Mouse (Mus musculus) heart, postnatal 0 days (tissue): ENCODE measurements at regions not wholly inside any gene's neighbourhood (a gene's known extent, or its start where the extent isn't known, plus 50 kb on each side); places are given as distances from the start of the nearest gene placed in this dataset.

Experiments
- ATAC-seq: fragments of 200-750 bp; cut with Nextera tagmentation; 2 replicates; pipeline ENCODE4 v1.8.0; 2017; ENCODE audit warnings: low read depth, moderate number of reproducible peaks, moderate library complexity; ENCODE audit not compliant: insufficient read depth
- DNase-seq: peaks from one replicate; pipeline ENCODE4 v3.0.0-alpha.2; 2016; ENCODE audit warnings: low spot score
- H3K27ac ChIP-seq: fragments of 300-500 bp; sonication (generic); 2 replicates; pipeline ENCODE4 v1.5.1; 2014; ENCODE audit warnings: low read depth, mild to moderate bottlenecking
- H3K27me3 ChIP-seq: fragments of 300-500 bp; sonication (generic); 2 replicates; pipeline ENCODE4 v1.6.1; 2014; ENCODE audit warnings: low read length, mixed read lengths; ENCODE audit not compliant: control insufficient read depth, insufficient read depth
- H3K36me3 ChIP-seq: fragments of 300-500 bp; sonication (generic); replicated peaks from 2 replicates; pipeline ENCODE4 v1.6.1; 2014; ENCODE audit warnings: low read length, mixed read lengths; ENCODE audit not compliant: control insufficient read depth, insufficient read depth
- H3K4me1 ChIP-seq: fragments of 300-500 bp; sonication (generic); 2 replicates; pipeline ENCODE4 v1.6.1; 2014; ENCODE audit warnings: antibody characterized with exemption; ENCODE audit not compliant: control insufficient read depth, insufficient read depth
- H3K4me2 ChIP-seq: fragments of 300-500 bp; sonication (generic); 2 replicates; pipeline ENCODE4 v1.6.1; 2014; ENCODE audit warnings: low read depth, mild to moderate bottlenecking, low read length, moderate library complexity
- H3K4me3 ChIP-seq: fragments of 300-500 bp; sonication (generic); 2 replicates; pipeline ENCODE4 v1.5.1; 2014; ENCODE audit warnings: low read depth, low read length
- H3K9ac ChIP-seq: fragments of 300-500 bp; sonication (generic); replicated peaks from 2 replicates; pipeline ENCODE4 v1.6.1; 2014; ENCODE audit warnings: low read depth, low read length, mixed read lengths
- H3K9me3 ChIP-seq: fragments of 300-500 bp; sonication (generic); replicated peaks from 2 replicates; pipeline ENCODE4 v1.6.1; 2016; ENCODE audit warnings: low read length; ENCODE audit not compliant: control insufficient read depth
- CTCF ChIP-seq: IDR thresholded peaks from 2 replicates; pipeline ENCODE4 v1.5.1; 2016; ENCODE audit warnings: antibody characterized with exemption, control low read depth, low read depth
- EP300 ChIP-seq: IDR thresholded peaks from 2 replicates; pipeline ENCODE4 v1.6.1; 2016; ENCODE audit warnings: antibody characterized with exemption, low read depth
- WGBS: fragments of 180-500 bp; shearing (Covaris S2); extraction: QIAGEN DNeasy Blood & Tissue Kit; methylation state at CpG from one replicate; pipeline ENCODE4 v1.1.7; 2014; 5-methylcytosine and 5-hydroxymethylcytosine counted together

DNA sequence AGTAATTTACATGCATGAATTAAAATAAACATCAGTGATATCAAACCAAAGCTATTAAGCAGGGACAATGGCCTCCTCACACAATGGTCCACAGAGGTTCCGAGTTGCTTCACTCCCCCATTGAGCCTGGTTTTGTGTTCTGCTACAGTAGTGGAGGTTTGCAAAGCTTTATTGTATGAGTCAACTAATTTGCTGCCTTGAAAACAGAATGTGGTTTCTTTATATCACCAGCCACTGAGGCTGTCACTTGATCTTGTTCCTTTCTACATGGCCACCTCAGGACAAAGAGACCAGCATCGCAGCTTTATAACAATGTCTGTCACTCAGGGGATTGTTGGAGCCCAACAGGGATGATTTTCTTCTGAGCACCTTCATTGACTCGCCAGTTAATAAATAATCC lies 695.3 kb downstream of the Mecom start:
- WGBS, result 72% methylated on average over 3 of the region's 3 CpGs
- no peak overlapping the region for H3K9ac ChIP-seq
- TF ChIP-seq EP300 (no peak), CTCF (no peak)

DNA sequence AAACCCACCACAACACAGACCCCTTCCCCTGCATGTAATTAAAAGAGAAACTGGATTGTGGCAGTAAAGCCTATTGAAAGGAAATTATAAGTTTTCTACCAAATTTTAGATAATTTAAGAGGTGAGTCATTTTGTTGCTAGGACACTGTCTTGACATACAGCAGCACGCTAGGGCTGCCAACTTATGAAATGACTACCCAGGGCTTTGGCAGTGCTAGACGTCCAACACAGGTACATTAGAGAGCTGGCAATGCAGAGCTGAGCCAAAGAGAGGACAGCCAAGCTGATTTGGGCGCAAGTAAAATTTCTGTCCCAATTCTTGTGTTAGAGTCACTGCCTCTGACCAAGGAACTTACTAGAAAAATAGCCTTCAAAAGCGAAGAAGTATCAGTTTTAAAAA lies 712.4 kb downstream of the Mecom start:
- no peak overlapping the region for H3K4me2 ChIP-seq
- no peaks in the 10 kb centered on the region for H3K36me3 ChIP-seq
- no peak for DNase-seq
- H3K9ac ChIP-seq, result no peak overlapping the region
- no peaks in the 10 kb centered on the region for H3K27me3 ChIP-seq
- no peaks in the 10 kb centered on the region for H3K4me1 ChIP-seq
- 63% methylated on average over 4 of the region's 4 CpGs for WGBS
- TF ChIP-seq CTCF (no peak), EP300 (no peak)
- H3K4me3 ChIP-seq, result no peak overlapping the region
- H3K27ac ChIP-seq, result no peak overlapping the region
- no peak for ATAC-seq
- no peaks in the 10 kb centered on the region for H3K9me3 ChIP-seq

More for the DNA sequence above, 695.3 kb downstream of the Mecom start:
- Histone ChIP-seq H3K4me1 (no peaks in the 10 kb centered on the region), H3K36me3 (no peaks in the 10 kb centered on the region), H3K27me3 (no peaks in the 10 kb centered on the region), H3K4me3 (no peak overlapping the region), H3K27ac (no peak overlapping the region), H3K4me2 (no peak overlapping the region), H3K9me3 (no peaks in the 10 kb centered on the region)
- no peak for DNase-seq
- no peak for ATAC-seq

DNA sequence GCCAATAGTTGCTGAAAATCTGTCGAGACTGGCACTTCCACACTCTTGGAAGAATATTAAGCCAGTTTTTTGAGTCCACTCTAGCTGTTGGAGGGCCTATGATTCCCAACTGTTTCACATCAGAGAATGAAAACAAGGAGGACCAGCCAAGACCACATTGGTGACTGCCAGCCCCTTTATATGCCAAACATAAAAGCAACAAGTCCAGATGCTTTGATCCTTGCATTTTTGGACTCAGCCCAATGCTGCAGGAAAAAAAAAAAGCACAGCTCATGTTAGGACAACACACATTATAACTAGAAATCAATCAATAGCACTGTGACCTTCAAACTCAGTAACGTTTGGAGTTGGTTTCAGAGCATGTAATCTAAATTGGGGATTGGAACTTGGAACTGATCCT lies 712.9 kb downstream of the Mecom start:
- Histone ChIP-seq H3K27ac (no peak overlapping the region), H3K9me3 (no peaks in the 10 kb centered on the region), H3K4me1 (no peaks in the 10 kb centered on the region), H3K36me3 (no peaks in the 10 kb centered on the region), H3K4me3 (no peak overlapping the region), H3K9ac (no peak overlapping the region), H3K27me3 (no peaks in the 10 kb centered on the region), H3K4me2 (no peak overlapping the region)
- DNase-seq, result no peak
- TF ChIP-seq EP300 (no peak), CTCF (no peak)
- no peak for ATAC-seq
- WGBS, result 49% methylated on average over 2 of the region's 2 CpGs

DNA sequence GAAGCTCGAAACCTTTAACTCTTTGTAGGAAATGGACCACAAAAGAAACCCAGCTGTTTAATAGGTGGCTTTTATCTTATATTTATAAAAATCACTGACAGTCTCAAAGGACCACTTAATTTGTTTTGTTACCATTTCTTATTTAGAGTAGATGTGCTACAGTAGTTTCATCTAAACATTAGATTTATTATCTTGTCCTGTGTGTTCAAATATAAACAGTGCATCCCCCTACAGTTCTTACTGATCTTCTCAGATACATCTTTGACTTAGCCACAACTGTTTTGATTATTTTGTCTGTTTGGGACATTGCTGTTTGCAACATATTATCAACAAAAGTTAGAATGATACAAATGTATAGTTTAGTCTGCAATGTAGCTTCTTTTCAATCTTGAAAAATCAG lies 716.5 kb downstream of the Mecom start:
- no peak for ATAC-seq
- H3K27me3 ChIP-seq, result no peaks in the 10 kb centered on the region
- DNase-seq, result no peak
- no peaks in the 10 kb centered on the region for H3K36me3 ChIP-seq
- no peak overlapping the region for H3K9ac ChIP-seq
- H3K27ac ChIP-seq, result no peak overlapping the region
- WGBS, result 50% methylated on average over 1 of the region's 1 CpGs
- H3K4me1 ChIP-seq, result no peaks in the 10 kb centered on the region
- H3K9me3 ChIP-seq, result no peaks in the 10 kb centered on the region
- no peak overlapping the region for H3K4me3 ChIP-seq
- TF ChIP-seq EP300 (no peak), CTCF (no peak)
- H3K4me2 ChIP-seq, result no peak overlapping the region

DNA sequence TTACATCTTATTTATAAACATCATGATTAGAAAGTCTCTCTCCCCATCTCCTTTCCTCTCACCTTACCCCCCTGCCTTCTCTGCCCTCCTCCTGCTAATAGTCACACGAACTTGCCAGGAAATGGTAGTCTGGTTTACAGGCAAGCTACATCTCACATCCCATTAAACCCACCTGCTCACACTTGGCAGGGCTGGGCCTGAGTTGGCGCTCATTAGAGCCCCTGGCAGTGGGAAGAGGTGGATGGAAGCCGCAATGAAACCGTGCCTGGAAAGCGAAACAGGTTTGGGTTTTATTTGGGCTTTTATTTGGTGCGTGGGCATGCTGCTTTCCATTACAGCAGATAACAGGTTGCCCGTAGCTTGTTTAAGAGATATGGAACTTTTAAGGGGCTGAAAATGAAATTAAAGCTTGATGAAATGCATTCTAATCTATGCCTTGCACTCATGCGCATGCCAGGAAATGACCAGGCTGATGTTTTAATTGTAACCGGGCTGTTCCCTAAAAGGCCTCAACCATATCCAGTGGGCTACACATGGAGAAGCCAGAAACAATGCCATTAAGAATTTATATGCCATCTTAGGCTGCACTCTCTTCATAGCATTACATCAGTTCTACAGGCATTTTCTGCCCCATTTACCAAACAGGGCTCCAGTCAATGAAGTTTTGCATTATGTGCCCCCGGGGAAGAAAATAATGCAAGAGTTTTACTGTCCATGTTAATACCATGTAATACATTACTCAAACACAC lies 725.0 kb downstream of the Mecom start:
- Histone ChIP-seq H3K4me1 (no peaks in the 10 kb centered on the region), H3K36me3 (no peaks in the 10 kb centered on the region), H3K9ac (no peak overlapping the region), H3K27ac (no peak overlapping the region), H3K27me3 (no peaks in the 10 kb centered on the region), H3K4me3 (no peak overlapping the region), H3K4me2 (no peak overlapping the region), H3K9me3 (no peaks in the 10 kb centered on the region)
- no peak for TF ChIP-seq CTCF
- no peak for TF ChIP-seq EP300
- DNase-seq (no peak), ATAC-seq (no peak)
- 70% methylated on average over 10 of the region's 10 CpGs for WGBS

DNA sequence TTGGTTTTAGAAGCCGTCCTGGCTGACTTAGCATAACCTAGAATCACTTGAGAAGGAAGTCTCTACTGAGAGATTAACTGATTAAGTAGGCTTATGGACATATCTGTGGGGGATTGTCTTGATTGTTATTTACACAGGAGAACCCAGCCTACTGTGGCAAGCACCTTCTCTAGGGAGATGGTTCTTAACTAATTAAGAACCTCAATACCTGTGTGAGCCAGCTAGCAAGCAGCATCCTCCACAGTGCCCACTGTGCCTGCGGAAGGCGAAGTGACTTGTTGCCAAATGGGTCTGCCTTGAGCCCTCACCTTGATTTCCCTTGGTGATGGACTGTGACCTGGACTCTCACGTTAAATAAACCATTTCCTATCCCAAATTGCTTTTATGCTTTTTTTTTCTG lies 730.8 kb downstream of the Mecom start:
- Histone ChIP-seq H3K9me3 (no peaks in the 10 kb centered on the region), H3K36me3 (no peaks in the 10 kb centered on the region), H3K4me2 (no peak overlapping the region), H3K4me1 (no peaks in the 10 kb centered on the region), H3K4me3 (no peak overlapping the region), H3K9ac (no peak overlapping the region), H3K27me3 (no peaks in the 10 kb centered on the region), H3K27ac (no peak overlapping the region)
- ATAC-seq (no peak), DNase-seq (no peak)
- 73% methylated on average over 4 of the region's 4 CpGs for WGBS
- TF ChIP-seq CTCF (no peak), EP300 (no peak)
